Mouse (Mus musculus) CH12.LX (cell line): ENCODE data around the gene Ces2a.

Experiments
- CTCF ChIP-seq, 2 experiments: IDR thresholded peaks in 1 of 2; conservative IDR thresholded peaks in 1 of 2; 2 replicates each; pipeline ENCODE4 v1.5.1; 2011 to 2012; ENCODE audit warnings: low read depth in 2 of 2, low read length in 2 of 2, improper control_type of control experiment in 1 of 2, inconsistent platforms in 1 of 2, mild to moderate bottlenecking in 1 of 2, moderate library complexity in 1 of 2
- GABPA ChIP-seq: IDR thresholded peaks from 2 replicates; pipeline ENCODE4 v1.6.1; 2012; ENCODE audit warnings: low read depth, low read length, improper control_type of control experiment, inconsistent platforms; ENCODE audit not compliant: insufficient replicate concordance
- MEF2A ChIP-seq: IDR thresholded peaks from 2 replicates; pipeline ENCODE4 v1.6.1; 2014; ENCODE audit warnings: low read depth, mild to moderate bottlenecking, inconsistent platforms, low read length, improper control_type of control experiment, borderline replicate concordance
- POLR2A ChIP-seq: IDR thresholded peaks from 2 replicates; pipeline ENCODE4 v1.6.1; 2011; ENCODE audit warnings: low read depth, mild to moderate bottlenecking, improper control_type of control experiment, low read length
- POLR2AphosphoS2 ChIP-seq: IDR thresholded peaks from 2 replicates; pipeline ENCODE4 v1.6.1; 2011; ENCODE audit warnings: low read depth, low read length, improper control_type of control experiment
- SIN3A ChIP-seq: IDR thresholded peaks from 2 replicates; pipeline ENCODE4 v1.6.1; 2012; ENCODE audit warnings: low read length, improper control_type of control experiment, inconsistent platforms
- USF1 ChIP-seq: IDR thresholded peaks from 2 replicates; pipeline ENCODE4 v1.6.1; 2014; ENCODE audit warnings: low read depth, mild to moderate bottlenecking, inconsistent platforms, low read length, improper control_type of control experiment

- TF ChIP-seq POLR2AphosphoS2 (no peak), POLR2A (no peak), USF1 (no peak), MEF2A (no peak), CTCF (conservative IDR thresholded peaks at IDR 0.05 in 1 of 2, IDR thresholded peaks at IDR 0.05 in 1 of 2; ENCODE audit: low read depth in 2 of 2, low read length in 2 of 2) (peak in 1 of 2 experiments; percentile 50; a peak in 2 of 4 replicates), SIN3A (no peak), GABPA (no peak)
Measured at GRCm38 (mm10) chr8:104743410-104743809, 9.6 kb downstream of the Ces2a start.
